Mouse (Mus musculus) MEL-GATA-1-ER (cell line): ENCODE measurements around the gene Gm12830.

Experiments
- DNase-seq: peaks from one replicate; pipeline ENCODE4 v3.0.0-alpha.2; 2012; ENCODE audit warnings: low read depth; ENCODE audit errors: extremely low read depth

The Gm12830 gene

GRCm38 (mm10) chr4:114821567-114822192 lies at the start of gene Gm12830:
Gm12830 (plus strand) TSS chr4:114821722.
- DNase-seq, result no peak

DNA sequence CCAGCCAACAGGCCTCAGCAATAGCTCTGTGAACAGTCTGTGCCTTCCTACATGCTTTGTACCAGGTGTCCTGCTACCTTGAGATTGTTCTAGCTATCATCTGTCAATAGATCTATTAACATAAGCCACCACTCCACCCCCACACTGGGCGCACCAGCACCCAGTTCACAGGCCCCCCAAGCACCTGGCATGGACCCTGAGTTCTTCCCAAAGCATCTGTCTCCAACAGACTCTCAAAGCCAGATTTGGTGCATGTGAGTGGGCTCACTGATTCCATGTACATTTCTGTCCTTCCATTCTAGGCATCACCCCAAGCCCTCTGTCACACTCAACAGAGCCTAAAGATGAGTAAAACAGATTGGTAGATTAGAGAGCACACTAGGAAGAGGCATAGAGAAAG lies 48.2 kb upstream of the Gm12830 start:
- no peak for DNase-seq

GRCm38 (mm10) chr4:114777625-114778202 lies 43.8 kb upstream of the Gm12830 start:
- DNase-seq, result no peak

- DNase-seq, result no peak
Observed at GRCm38 (mm10) chr4:114778716-114779474, 42.6 kb upstream of the Gm12830 start.

GRCm38 (mm10) chr4:114779475-114779757 lies 42.1 kb upstream of the Gm12830 start:
- DNase-seq, result no peak

DNA sequence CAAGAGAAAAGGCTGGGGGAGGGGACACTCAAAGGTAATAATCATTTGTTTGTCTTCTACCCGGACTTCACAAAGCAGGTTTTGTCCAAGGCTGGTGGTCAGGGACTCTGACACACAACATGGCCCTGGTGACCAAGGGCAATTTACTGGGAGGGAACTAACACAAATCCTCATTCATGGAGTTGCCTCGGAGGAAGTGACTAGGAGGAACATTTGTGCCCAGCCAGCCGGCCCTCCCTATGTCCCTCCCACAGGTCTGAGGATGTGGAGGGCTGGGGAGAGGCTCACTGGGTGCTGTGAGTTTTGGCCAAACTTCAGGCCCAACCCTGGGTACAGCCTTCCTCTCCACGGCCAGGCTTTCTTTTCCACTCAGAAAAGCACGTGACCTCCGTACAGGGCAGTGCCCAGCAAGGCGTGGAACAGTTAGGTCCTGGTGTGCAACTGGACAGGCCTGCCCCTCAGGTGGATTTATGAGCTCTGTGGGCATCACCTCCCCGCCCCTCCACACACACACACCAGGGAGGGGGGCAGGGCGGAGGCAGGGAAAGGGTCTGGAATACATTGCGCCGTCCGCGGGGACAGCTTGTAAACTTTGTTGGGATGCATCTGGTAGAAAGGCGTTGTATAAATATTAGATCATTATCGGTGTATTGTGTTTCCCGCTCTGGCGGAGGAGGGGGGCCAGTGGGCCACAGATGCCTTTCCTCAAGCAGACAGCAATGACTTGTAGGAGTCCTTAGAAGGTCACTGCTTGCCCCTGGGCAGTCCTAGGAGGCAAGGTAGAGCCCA lies 41.6 kb upstream of the Gm12830 start:
- DNase-seq, result no peak

- DNase-seq, result no peak
Observed at GRCm38 (mm10) chr4:114782851-114783250, 38.7 kb upstream of the Gm12830 start.

DNA sequence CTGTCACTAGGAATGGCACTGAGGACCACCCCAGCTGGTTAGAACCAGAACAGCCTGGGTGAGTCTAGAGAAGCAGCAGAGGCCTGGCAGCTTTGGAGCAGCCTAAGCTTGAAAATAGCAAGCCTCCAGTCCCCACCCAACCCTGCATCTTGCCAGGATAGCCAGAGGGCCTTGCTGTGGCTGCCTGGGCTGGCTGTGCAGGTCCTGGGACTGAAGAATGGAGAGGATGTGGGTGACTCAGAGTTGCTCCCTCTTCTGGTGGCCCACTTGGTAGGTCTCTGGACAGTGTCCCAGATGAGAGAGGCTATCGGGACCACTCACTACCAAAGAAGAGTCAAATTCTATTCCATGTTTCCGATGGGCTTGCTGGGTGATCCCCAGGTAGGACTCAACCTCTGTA lies 36.8 kb upstream of the Gm12830 start:
- no peak for DNase-seq

- no peak for DNase-seq
Observed at GRCm38 (mm10) chr4:114788856-114789255, 32.7 kb upstream of the Gm12830 start.

GRCm38 (mm10) chr4:114791650-114792049 lies 29.9 kb upstream of the Gm12830 start:
- DNase-seq, result no peak

GRCm38 (mm10) chr4:114793836-114794235 lies 27.7 kb upstream of the Gm12830 start:
- DNase-seq, result no peak

DNA sequence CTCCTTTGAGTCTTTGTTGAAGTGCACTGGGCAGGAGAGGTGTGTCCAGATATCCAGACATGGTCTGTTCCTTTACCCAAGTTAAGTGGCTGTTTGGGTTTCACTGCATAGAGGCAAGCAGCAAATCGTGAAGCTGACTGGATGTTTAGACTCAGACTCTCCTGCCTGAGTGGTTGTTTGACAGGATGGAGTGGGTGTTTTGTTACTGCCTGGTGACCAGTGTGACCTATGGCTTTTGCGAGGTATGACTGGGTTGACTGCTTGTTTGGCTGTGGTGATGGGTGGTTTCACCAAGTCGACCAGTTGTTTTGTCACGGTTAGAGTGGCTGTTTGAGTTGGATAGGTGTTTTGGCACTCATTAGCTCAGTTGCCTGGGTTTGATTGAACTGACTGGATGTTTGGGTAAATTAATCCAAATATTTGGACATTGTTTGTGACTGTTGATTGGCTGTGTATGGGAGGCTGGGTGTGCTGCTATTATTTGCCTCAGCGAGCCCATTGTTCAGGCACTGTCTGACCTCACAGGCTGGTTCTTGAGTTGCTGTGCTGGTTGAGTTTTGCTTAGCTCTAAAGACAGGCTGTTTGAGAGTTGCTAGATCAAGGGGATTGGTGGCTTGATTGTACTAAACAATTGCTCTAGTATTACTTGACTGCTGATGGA lies 24.1 kb upstream of the Gm12830 start:
- no peak for DNase-seq

DNA sequence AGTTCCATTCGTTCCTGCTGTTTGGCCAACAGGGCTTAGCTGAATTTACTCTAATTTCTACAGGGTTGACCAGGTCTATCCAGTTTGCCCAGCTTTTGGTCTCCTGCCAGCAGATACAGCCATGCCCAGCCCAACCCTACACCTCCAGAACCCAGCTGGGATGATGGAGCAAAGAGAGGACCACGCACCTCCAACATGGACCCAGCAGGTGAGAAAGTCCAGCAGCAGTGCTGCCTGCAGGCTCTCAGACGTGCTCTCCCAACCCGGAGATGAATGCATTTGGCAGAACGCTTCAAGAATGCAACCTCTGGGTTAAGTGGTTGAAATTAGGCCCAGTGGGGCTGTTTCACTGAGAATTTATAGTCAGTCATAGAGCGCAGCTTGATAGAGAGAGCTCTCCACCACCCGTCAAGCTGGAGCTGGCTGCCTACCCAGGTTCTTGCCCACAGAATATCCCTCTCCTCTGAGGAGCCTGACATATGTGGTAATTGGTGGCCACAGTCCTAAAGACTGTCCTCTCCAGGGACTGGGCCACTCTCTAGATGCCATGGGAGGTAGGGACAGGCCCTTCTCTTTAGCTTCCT lies 23.4 kb upstream of the Gm12830 start:
- no peak for DNase-seq

GRCm38 (mm10) chr4:114804096-114804495 lies 17.4 kb upstream of the Gm12830 start:
- DNase-seq, result no peak

- no peak for DNase-seq
Observed at GRCm38 (mm10) chr4:114818963-114819702, 2.4 kb upstream of the Gm12830 start.

DNA sequence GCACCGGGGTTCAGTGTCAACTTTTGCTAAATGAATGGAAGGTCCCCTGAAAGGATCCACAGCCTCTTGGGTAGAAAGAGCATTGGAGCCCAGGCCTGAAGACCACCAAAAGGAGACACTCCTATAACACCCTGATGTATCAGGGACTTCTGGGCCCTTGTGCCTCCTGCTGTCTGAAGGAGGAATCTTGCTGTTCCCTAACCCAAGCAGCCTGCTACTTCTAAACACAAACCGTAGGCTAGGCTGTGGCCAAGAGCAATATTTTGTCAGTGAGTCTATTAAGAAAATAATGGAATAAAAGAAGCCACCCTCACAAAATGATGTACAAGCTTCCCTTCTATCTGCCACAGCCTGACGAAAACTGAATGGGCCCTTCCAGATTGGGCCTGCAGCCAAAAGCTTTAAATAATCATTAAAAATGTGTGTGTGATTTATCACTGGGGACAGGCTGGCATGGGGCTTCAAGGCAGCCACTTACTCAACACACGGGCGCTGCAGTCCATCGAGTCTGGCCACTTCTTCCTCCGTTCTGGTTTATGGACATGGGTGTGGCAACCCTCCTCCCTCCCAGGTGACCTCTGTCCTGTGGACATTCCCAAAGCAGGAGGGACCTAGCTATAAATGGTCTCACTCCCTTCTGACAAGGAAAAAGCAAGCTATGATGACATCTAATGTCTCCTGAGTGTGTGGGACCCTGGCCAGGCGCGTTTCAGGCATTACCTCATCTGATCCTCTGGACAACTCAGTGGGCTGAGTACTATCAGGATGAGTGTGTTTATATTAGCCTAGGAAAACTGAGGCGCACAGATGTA lies 13.5 kb downstream of the Gm12830 start:
- DNase-seq, result no peak

DNA sequence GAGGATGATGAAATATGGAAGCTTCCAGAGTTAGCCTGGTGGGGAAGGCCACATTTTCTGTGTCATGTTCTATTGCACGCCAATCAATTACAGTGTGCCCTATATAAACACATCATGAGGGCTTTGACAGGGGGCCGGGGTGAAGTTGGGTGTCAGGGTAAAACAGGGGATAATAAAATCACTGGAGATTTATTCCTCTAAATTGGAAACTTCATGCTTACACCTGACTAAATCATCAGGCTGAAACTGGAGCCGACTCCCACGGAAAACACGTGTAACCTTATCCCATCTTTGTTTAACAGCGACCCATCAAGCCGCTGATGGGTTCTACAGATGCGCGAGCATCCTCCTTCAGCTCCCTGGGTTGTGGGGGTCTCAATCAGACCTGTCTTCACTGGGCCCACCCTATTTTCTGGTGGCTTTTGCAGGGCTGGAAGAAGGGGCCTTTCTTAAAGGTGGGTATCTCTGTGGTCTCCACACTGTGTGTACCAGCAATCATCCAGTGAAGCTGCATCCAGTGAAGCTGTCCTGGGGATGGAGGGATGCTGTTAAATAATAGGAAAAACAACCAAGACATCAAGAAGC lies 19.9 kb downstream of the Gm12830 start:
- no peak for DNase-seq

DNA sequence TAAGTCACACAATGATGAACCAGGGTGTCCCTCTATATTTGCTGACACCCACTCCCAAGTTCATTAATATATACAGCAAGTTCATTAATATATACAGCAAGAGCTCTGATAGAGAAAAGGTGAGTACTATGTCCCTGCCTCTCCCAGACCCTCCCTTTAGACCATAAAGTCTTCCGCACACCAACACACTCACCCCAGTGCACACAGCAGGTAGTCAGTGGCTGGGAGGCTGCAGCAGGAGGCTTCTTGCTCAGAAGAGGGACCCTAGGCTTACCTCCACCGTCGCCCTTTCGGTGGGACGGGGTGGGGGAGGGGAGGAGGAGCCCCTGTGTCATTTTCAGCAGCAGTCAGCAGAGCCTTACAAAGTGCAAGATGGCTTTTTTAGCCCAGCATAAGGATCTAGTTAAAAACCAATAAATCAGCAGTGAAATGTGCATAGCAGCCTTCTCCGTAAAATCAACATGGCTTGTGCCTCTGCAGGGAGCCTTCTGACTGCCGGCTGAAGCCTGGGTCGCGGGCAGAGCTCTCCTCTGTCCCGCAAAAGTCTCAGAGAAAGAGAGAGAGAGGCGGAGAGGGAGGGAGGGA lies 20.9 kb downstream of the Gm12830 start:
- no peak for DNase-seq
